Mouse (Mus musculus): ENCODE measurements around the gene Gpc6. TPM values are rescaled to one million over a fixed set of nuclear protein-coding genes. Genes with fewer than 3 reads are reported as not detected.

The Gpc6 gene
- total and polyA plus RNA-seq, 2 experiments from 2014 or later = 11.0 to 17.1 TPM

GRCm38 (mm10) chr14:117993845-117994244 lies 1068.7 kb downstream of the Gpc6 start:
- ATAC-seq (ENCODE audit: insufficient read depth, low read depth) (no peak), DNase-seq (ENCODE audit: low spot score) (no peak)
- TF ChIP-seq CTCF (IDR thresholded peaks at IDR 0.05; ENCODE audit: low read depth) (no peak), EP300 (IDR thresholded peaks at IDR 0.05; ENCODE audit: low read depth) (no peak)
- Histone ChIP-seq H3K27ac (ENCODE audit: low read depth) (no peak overlapping the region), H3K4me1 (ENCODE audit: control insufficient read depth, insufficient read depth) (no peaks in the 10 kb centered on the region), H3K9ac (replicated peaks; ENCODE audit: low read depth, low read length) (no peak overlapping the region), H3K4me2 (ENCODE audit: low read depth, low read length) (no peak overlapping the region), H3K9me3 (replicated peaks; ENCODE audit: control insufficient read depth, low read length) (0 out of 2 replicates have a peak, but pooled peaks cover 3% of the 10 kb centered on the region), H3K4me3 (ENCODE audit: low read depth, low read length) (no peak overlapping the region), H3K36me3 (replicated peaks; ENCODE audit: control insufficient read depth, insufficient read depth, low read length) (no peaks in the 10 kb centered on the region), H3K27me3 (ENCODE audit: control insufficient read depth, insufficient read depth, low read length) (peaks cover 62% of the 10 kb centered on the region)
- 87% methylated on average over 6 of the region's 6 CpGs for WGBS

GRCm38 (mm10) chr14:118004434-118004833 lies 1079.3 kb downstream of the Gpc6 start:
- no peaks in the 10 kb centered on the region for H3K9me3 ChIP-seq (replicated peaks; ENCODE audit: control insufficient read depth, low read length)
- 83% methylated on average over 10 of the region's 10 CpGs for WGBS
- H3K36me3 ChIP-seq (replicated peaks; ENCODE audit: control insufficient read depth, insufficient read depth, low read length) = no peaks in the 10 kb centered on the region
- ATAC-seq (ENCODE audit: insufficient read depth, low read depth) (no peak), DNase-seq (ENCODE audit: low spot score) (no peak)
- H3K4me3 ChIP-seq (ENCODE audit: low read depth, low read length) = no peak overlapping the region
- H3K27me3 ChIP-seq (ENCODE audit: control insufficient read depth, insufficient read depth, low read length) = peaks cover 34% of the 10 kb centered on the region
- H3K27ac ChIP-seq (ENCODE audit: low read depth) = no peak overlapping the region
- no peak overlapping the region for H3K4me2 ChIP-seq (ENCODE audit: low read depth, low read length)
- H3K9ac ChIP-seq (replicated peaks; ENCODE audit: low read depth, low read length) = no peak overlapping the region
- peaks cover 5% of the 10 kb centered on the region for H3K4me1 ChIP-seq (ENCODE audit: control insufficient read depth, insufficient read depth)
- no peak for TF ChIP-seq EP300 (IDR thresholded peaks at IDR 0.05; ENCODE audit: low read depth)
- no peak for TF ChIP-seq CTCF (IDR thresholded peaks at IDR 0.05; ENCODE audit: low read depth)

GRCm38 (mm10) chr14:118005697-118006096 lies 1080.6 kb downstream of the Gpc6 start:
- no peak overlapping the region for H3K27ac ChIP-seq (ENCODE audit: low read depth)
- 0 out of 2 replicates have a peak, but pooled peaks have one; percentile 22 for ATAC-seq (ENCODE audit: insufficient read depth, low read depth)
- H3K9me3 ChIP-seq (replicated peaks; ENCODE audit: control insufficient read depth, low read length) = no peaks in the 10 kb centered on the region
- H3K4me2 ChIP-seq (ENCODE audit: low read depth, low read length) = no peak overlapping the region
- TF ChIP-seq CTCF (IDR thresholded peaks at IDR 0.05; ENCODE audit: low read depth) = peak; percentile 85
- TF ChIP-seq EP300 (IDR thresholded peaks at IDR 0.05; ENCODE audit: low read depth) = no peak
- peaks cover 5% of the 10 kb centered on the region for H3K4me1 ChIP-seq (ENCODE audit: control insufficient read depth, insufficient read depth)
- peaks cover 47% of the 10 kb centered on the region for H3K27me3 ChIP-seq (ENCODE audit: control insufficient read depth, insufficient read depth, low read length)
- no peak overlapping the region for H3K4me3 ChIP-seq (ENCODE audit: low read depth, low read length)
- no peak overlapping the region for H3K9ac ChIP-seq (replicated peaks; ENCODE audit: low read depth, low read length)
- DNase-seq (ENCODE audit: low spot score) = peak; percentile 65
- 13% methylated on average over 5 of the region's 5 CpGs for WGBS
- H3K36me3 ChIP-seq (replicated peaks; ENCODE audit: control insufficient read depth, insufficient read depth, low read length) = no peaks in the 10 kb centered on the region

- ATAC-seq (ENCODE audit: insufficient read depth, low read depth) = no peak
Measured at GRCm38 (mm10) chr14:118009541-118009940, 1084.4 kb downstream of the Gpc6 start.

GRCm38 (mm10) chr14:118013237-118013636 lies 1088.1 kb downstream of the Gpc6 start:
- Histone ChIP-seq H3K4me3 (ENCODE audit: low read depth, low read length) (no peak overlapping the region), H3K9me3 (replicated peaks; ENCODE audit: control insufficient read depth, low read length) (no peaks in the 10 kb centered on the region), H3K27ac (ENCODE audit: low read depth) (no peak overlapping the region), H3K4me2 (ENCODE audit: low read depth, low read length) (no peak overlapping the region), H3K9ac (replicated peaks; ENCODE audit: low read depth, low read length) (no peak overlapping the region), H3K27me3 (ENCODE audit: control insufficient read depth, insufficient read depth, low read length) (peaks cover 27% of the 10 kb centered on the region), H3K4me1 (ENCODE audit: control insufficient read depth, insufficient read depth) (no peaks in the 10 kb centered on the region), H3K36me3 (replicated peaks; ENCODE audit: control insufficient read depth, insufficient read depth, low read length) (no peaks in the 10 kb centered on the region)
- ATAC-seq (ENCODE audit: insufficient read depth, low read depth) (no peak), DNase-seq (ENCODE audit: low spot score) (no peak)
- 74% methylated on average over 8 of the region's 8 CpGs for WGBS
- TF ChIP-seq EP300 (IDR thresholded peaks at IDR 0.05; ENCODE audit: low read depth) (no peak), CTCF (IDR thresholded peaks at IDR 0.05; ENCODE audit: low read depth) (no peak)

More at GRCm38 (mm10) chr14:118009541-118009940, 1084.4 kb downstream of the Gpc6 start:
- H3K27me3 ChIP-seq (ENCODE audit: control insufficient read depth, insufficient read depth, low read length) = peaks cover 35% of the 10 kb centered on the region
- H3K9ac ChIP-seq (replicated peaks; ENCODE audit: low read depth, low read length) = no peak overlapping the region
- no peak for DNase-seq (ENCODE audit: low spot score)
- no peak overlapping the region for H3K4me3 ChIP-seq (ENCODE audit: low read depth, low read length)
- no peaks in the 10 kb centered on the region for H3K36me3 ChIP-seq (replicated peaks; ENCODE audit: control insufficient read depth, insufficient read depth, low read length)
- TF ChIP-seq CTCF (IDR thresholded peaks at IDR 0.05; ENCODE audit: low read depth) = no peak
- TF ChIP-seq EP300 (IDR thresholded peaks at IDR 0.05; ENCODE audit: low read depth) = no peak
- H3K27ac ChIP-seq (ENCODE audit: low read depth) = no peak overlapping the region
- H3K4me1 ChIP-seq (ENCODE audit: control insufficient read depth, insufficient read depth) = no peaks in the 10 kb centered on the region
- 65% methylated on average over 9 of the region's 9 CpGs for WGBS
- H3K9me3 ChIP-seq (replicated peaks; ENCODE audit: control insufficient read depth, low read length) = no peaks in the 10 kb centered on the region
- H3K4me2 ChIP-seq (ENCODE audit: low read depth, low read length) = no peak overlapping the region

GRCm38 (mm10) chr14:118019314-118019713 lies 1094.2 kb downstream of the Gpc6 start:
- Histone ChIP-seq H3K27ac (ENCODE audit: low read depth) (no peak overlapping the region), H3K27me3 (ENCODE audit: control insufficient read depth, insufficient read depth, low read length) (peaks cover 11% of the 10 kb centered on the region; the same call in 1 of the 2 replicates), H3K4me2 (ENCODE audit: low read depth, low read length) (no peak overlapping the region), H3K4me3 (ENCODE audit: low read depth, low read length) (no peak overlapping the region), H3K9me3 (replicated peaks; ENCODE audit: control insufficient read depth, low read length) (no peaks in the 10 kb centered on the region), H3K36me3 (replicated peaks; ENCODE audit: control insufficient read depth, insufficient read depth, low read length) (no peaks in the 10 kb centered on the region), H3K9ac (replicated peaks; ENCODE audit: low read depth, low read length) (no peak overlapping the region), H3K4me1 (ENCODE audit: control insufficient read depth, insufficient read depth) (no peaks in the 10 kb centered on the region)
- DNase-seq (ENCODE audit: low spot score) (no peak), ATAC-seq (ENCODE audit: insufficient read depth, low read depth) (no peak)
- TF ChIP-seq CTCF (IDR thresholded peaks at IDR 0.05; ENCODE audit: low read depth) (no peak), EP300 (IDR thresholded peaks at IDR 0.05; ENCODE audit: low read depth) (no peak)
- WGBS = 67% methylated on average over 5 of the region's 5 CpGs

Data from heart, postnatal 0 days (tissue).